Mouse (Mus musculus) adrenal gland, adult (tissue): ENCODE data around the gene Gdf15.

Source experiments
- DNase-seq, 2 experiments: peaks; one replicate each; pipeline ENCODE4 v3.0.0; 2022 to 2023; ENCODE audit warnings: low spot score in 1 of 2; ENCODE audit not compliant: inconsistent age in 2 of 2

Gdf15 gene

GRCm38 (mm10) chr8:70657214-70657613, 25.0 kb upstream of the Gdf15 start:
- peak in 1 of 2 experiments; percentile 15 for DNase-seq

GRCm38 (mm10) chr8:70656193-70656790, 24.0 kb upstream of the Gdf15 start:
- DNase-seq = peak in 1 of 2 experiments; percentile 22

- DNase-seq = no peak
These were observed 23.2 kb upstream of the Gdf15 start for GRCm38 (mm10) chr8:70655469-70655868.

- no peak for DNase-seq
These were observed 21.9 kb upstream of the Gdf15 start for GRCm38 (mm10) chr8:70654121-70654520.

- DNase-seq = peak; percentile 73 to 90
These were observed 21.0 kb upstream of the Gdf15 start for GRCm38 (mm10) chr8:70653226-70653625.

GRCm38 (mm10) chr8:70650351-70650750, 18.1 kb upstream of the Gdf15 start:
- no peak for DNase-seq

GRCm38 (mm10) chr8:70649324-70649723, 17.1 kb upstream of the Gdf15 start:
- peak; percentile 92 to 94 for DNase-seq

GRCm38 (mm10) chr8:70648921-70649320, 16.7 kb upstream of the Gdf15 start:
- no peak for DNase-seq

GRCm38 (mm10) chr8:70648164-70648442, 15.8 kb upstream of the Gdf15 start:
- no peak for DNase-seq

GRCm38 (mm10) chr8:70647343-70648163, 15.3 kb upstream of the Gdf15 start:
- DNase-seq = peak; percentile 62 to 82

GRCm38 (mm10) chr8:70646775-70647174, 14.5 kb upstream of the Gdf15 start:
- DNase-seq = peak; percentile 82 to 90

GRCm38 (mm10) chr8:70646369-70646768, 14.1 kb upstream of the Gdf15 start:
- DNase-seq = peak in 1 of 2 experiments; percentile 74

GRCm38 (mm10) chr8:70645501-70646224, 13.4 kb upstream of the Gdf15 start:
- peak; percentile 85 to 91 for DNase-seq

GRCm38 (mm10) chr8:70644065-70644464, 11.8 kb upstream of the Gdf15 start:
- DNase-seq = no peak

- DNase-seq = no peak
These were observed 10.8 kb upstream of the Gdf15 start for GRCm38 (mm10) chr8:70643019-70643418.

- no peak for DNase-seq
These were observed 6.5 kb upstream of the Gdf15 start for GRCm38 (mm10) chr8:70638752-70639151.

- no peak for DNase-seq
These were observed 4.6 kb upstream of the Gdf15 start for GRCm38 (mm10) chr8:70636838-70637237.

GRCm38 (mm10) chr8:70635527-70635926, 3.3 kb upstream of the Gdf15 start:
- DNase-seq = no peak

GRCm38 (mm10) chr8:70634066-70634465, 1.8 kb upstream of the Gdf15 start:
- DNase-seq = peak; percentile 82 to 87

- peak; percentile 64 to 72 for DNase-seq
These were observed 820 bp downstream of the Gdf15 start for GRCm38 (mm10) chr8:70631436-70631835.

- peak; percentile 89 to 91 for DNase-seq
These were observed 1.5 kb downstream of the Gdf15 start for GRCm38 (mm10) chr8:70630532-70631381.
